Mouse (Mus musculus) lung, embryonic 16.5 days (tissue): ENCODE results near the gene Ntrk1. TPM values are rescaled to one million over a fixed set of nuclear protein-coding genes. Genes with fewer than 3 reads are reported as not detected.
A peak's percentile ranks its signal among the peaks of the same experiment; 100 is the strongest.

Experiments used
- ATAC-seq: fragments of 200-750 bp; cut with Nextera tagmentation; 2 replicates; pipeline ENCODE4 v1.8.0; 2017; ENCODE audit warnings: low read depth, mild to moderate bottlenecking, moderate library complexity
- H3K27ac ChIP-seq: fragments of 300-500 bp; sonication (generic); 2 replicates; pipeline ENCODE4 v1.5.1; 2014; ENCODE audit warnings: mild to moderate bottlenecking, control low read depth, low read length
- H3K27me3 ChIP-seq: fragments of 300-500 bp; sonication (generic); 2 replicates; pipeline ENCODE4 v1.6.1; 2014; ENCODE audit warnings: low read depth, low read length, mixed read lengths; ENCODE audit not compliant: control insufficient read depth, insufficient read depth
- H3K36me3 ChIP-seq: fragments of 300-500 bp; sonication (generic); 2 replicates; pipeline ENCODE4 v1.6.1; 2014; ENCODE audit warnings: low read length; ENCODE audit not compliant: control insufficient read depth, insufficient read depth
- H3K4me1 ChIP-seq: fragments of 300-500 bp; sonication (generic); replicated peaks from 2 replicates; pipeline ENCODE4 v1.6.1; 2014; ENCODE audit warnings: low read length, mixed read lengths; ENCODE audit not compliant: control insufficient read depth, insufficient read depth
- H3K4me2 ChIP-seq: fragments of 300-500 bp; sonication (generic); 2 replicates; pipeline ENCODE4 v1.6.1; 2014; ENCODE audit warnings: low read depth, low read length, control low read depth
- H3K4me3 ChIP-seq: fragments of 300-500 bp; sonication (generic); 2 replicates; pipeline ENCODE4 v1.5.1; 2014; ENCODE audit warnings: mild to moderate bottlenecking, low read length, control low read depth
- H3K9ac ChIP-seq: fragments of 300-500 bp; sonication (generic); 2 replicates; pipeline ENCODE4 v1.6.1; 2014; ENCODE audit warnings: low read length, control low read depth
- H3K9me3 ChIP-seq: fragments of 300-500 bp; sonication (generic); 2 replicates; pipeline ENCODE4 v1.6.1; 2016; ENCODE audit warnings: low read length; ENCODE audit not compliant: control insufficient read depth
- WGBS: fragments of 180-500 bp; shearing (Covaris S2); extraction: QIAGEN DNeasy Blood & Tissue Kit; methylation state at CpG from one replicate; pipeline ENCODE4 v1.1.7; 2014; 5-methylcytosine and 5-hydroxymethylcytosine counted together
- polyA plus RNA-seq: library from polyadenylated mRNA; unstranded; fragments of >200 nt; fragmentation: Nextera tagmentation; extraction: Ambion mirVana; gene quantifications from 2 replicates; pipeline ENCODE4 v1.2.1, GENCODE M21; 2015

The Ntrk1 gene
- polyA plus RNA-seq, 1 experiment from 2014 or later: 1.5 TPM

GRCm38 (mm10) chr3:87771088-87771487 lies 23.9 kb downstream of the Ntrk1 start:
- Histone ChIP-seq H3K9me3 (no peaks in the 10 kb centered on the region), H3K27ac (no peak overlapping the region), H3K4me1 (peaks cover 16% of the 10 kb centered on the region), H3K9ac (no peak overlapping the region), H3K36me3 (no peaks in the 10 kb centered on the region), H3K27me3 (no peaks in the 10 kb centered on the region), H3K4me3 (no peak overlapping the region), H3K4me2 (no peak overlapping the region)
- ATAC-seq: no peak
- WGBS: 25% methylated on average over 6 of the region's 6 CpGs

DNA sequence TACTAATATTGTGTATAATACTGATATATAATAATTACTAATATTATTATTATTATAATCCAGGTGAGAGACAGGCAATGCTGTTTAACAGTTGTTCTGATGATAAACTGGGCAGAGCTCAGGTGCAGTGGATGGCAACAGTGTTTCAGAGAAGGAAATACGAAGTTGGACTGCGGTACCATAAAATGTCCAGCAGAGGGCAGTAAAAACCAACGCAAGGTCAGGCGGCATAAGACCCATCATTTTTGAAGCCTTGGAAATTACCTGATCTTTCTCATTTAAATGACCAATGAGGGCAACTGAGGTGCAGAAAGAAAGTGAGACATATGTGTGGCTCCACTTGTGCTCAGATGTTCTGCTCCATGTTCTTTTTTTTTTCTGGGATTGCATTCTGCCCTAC lies 24.7 kb downstream of the Ntrk1 start:
- no peak overlapping the region for H3K4me2 ChIP-seq
- no peaks in the 10 kb centered on the region for H3K27me3 ChIP-seq
- 0% methylated on average over 4 of the region's 4 CpGs for WGBS
- no peak overlapping the region for H3K27ac ChIP-seq
- no peak for ATAC-seq
- H3K4me3 ChIP-seq: no peak overlapping the region
- H3K9ac ChIP-seq: no peak overlapping the region
- no peaks in the 10 kb centered on the region for H3K36me3 ChIP-seq
- no peaks in the 10 kb centered on the region for H3K9me3 ChIP-seq
- peaks cover 24% of the 10 kb centered on the region for H3K4me1 ChIP-seq

DNA sequence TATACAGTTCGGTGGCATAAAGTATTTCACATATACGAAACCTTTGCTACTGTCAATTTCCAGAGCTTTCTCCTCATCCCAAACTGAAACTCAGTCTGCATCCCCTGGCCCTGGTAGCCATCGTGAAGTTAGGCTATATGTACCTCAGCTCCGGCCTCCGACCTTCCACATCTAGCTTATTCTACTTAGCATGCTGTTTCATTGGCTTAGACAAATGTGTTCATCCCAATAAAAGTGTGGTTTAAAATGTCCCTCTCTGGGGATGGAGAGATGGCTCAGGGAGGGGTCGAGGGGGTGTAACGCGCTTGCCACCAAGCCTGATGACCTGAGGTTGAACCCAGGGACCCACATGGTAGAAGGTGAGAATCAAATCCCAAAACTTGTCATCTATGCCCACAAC lies 25.5 kb downstream of the Ntrk1 start:
- 80% methylated on average over 8 of the region's 8 CpGs for WGBS
- no peak for ATAC-seq
- Histone ChIP-seq H3K27me3 (no peaks in the 10 kb centered on the region), H3K9me3 (no peaks in the 10 kb centered on the region), H3K36me3 (no peaks in the 10 kb centered on the region), H3K9ac (no peak overlapping the region), H3K4me2 (no peak overlapping the region), H3K4me3 (no peak overlapping the region; the same call in 1 of the 2 replicates), H3K4me1 (peaks cover 32% of the 10 kb centered on the region), H3K27ac (no peak overlapping the region)

DNA sequence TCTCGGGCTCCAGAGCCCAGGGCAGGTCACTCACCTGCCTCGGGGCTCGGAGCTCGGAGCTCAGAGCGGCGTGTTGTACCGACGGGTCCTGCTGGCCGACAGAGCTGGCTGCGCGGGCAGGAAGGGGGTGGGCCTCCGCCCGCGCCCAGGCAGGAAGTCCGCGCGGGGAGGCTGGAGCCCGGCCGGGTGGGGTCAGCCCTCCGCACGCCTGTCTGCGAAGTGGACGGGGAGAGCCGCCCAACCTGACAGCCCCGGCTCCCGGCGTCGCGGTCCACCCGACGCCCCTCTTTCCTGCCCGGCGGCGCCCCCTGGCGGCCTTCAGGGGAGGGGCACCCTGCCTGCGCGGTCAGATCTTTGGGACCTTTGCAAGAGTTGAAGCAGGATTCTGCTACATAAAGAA lies 26.1 kb downstream of the Ntrk1 start:
- Histone ChIP-seq H3K27me3 (no peaks in the 10 kb centered on the region), H3K4me1 (peaks cover 39% of the 10 kb centered on the region), H3K4me3 (peak overlapping the region; percentile 62), H3K36me3 (no peaks in the 10 kb centered on the region), H3K4me2 (peak overlapping the region; percentile 65), H3K27ac (peak overlapping the region; percentile 77), H3K9me3 (no peaks in the 10 kb centered on the region), H3K9ac (peak overlapping the region; percentile 72)
- ATAC-seq: peak; percentile 85
- under 1% methylated on average over 33 of the region's 37 CpGs for WGBS

- peak overlapping the region; percentile 77 for H3K27ac ChIP-seq
- WGBS: 23% methylated on average over 6 of the region's 6 CpGs
- H3K9me3 ChIP-seq: no peaks in the 10 kb centered on the region
- H3K4me2 ChIP-seq: peak overlapping the region; percentile 65
- H3K4me3 ChIP-seq: peak overlapping the region; percentile 62
- H3K9ac ChIP-seq: peak overlapping the region; percentile 72
- H3K36me3 ChIP-seq: no peaks in the 10 kb centered on the region
- H3K4me1 ChIP-seq: peaks cover 42% of the 10 kb centered on the region
- H3K27me3 ChIP-seq: no peaks in the 10 kb centered on the region
- no peak for ATAC-seq
These were observed 26.5 kb downstream of the Ntrk1 start for GRCm38 (mm10) chr3:87768431-87768830.

DNA sequence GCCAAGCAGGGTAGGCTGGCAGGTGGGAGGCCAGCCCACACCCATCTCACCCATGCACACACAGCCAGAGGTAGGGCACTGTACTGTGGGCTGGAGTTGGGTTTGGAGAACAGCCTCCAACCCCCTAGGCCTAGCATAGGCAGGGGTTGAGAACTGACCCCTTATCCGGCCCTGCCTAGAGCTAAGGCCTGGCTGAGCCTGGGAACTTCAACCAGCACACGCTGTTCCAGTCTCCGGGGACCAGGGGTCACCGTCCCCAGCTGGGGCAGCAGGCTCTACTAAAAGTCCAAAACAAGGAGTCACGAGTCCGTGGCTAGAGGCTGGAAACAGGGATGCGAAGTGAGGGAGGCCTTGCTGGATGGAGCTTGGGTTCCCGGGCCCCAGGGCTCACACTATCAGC lies 27.2 kb downstream of the Ntrk1 start:
- H3K27ac ChIP-seq: peak overlapping the region; percentile 77
- no peak for ATAC-seq
- peak overlapping the region; percentile 65 for H3K4me2 ChIP-seq
- no peaks in the 10 kb centered on the region for H3K27me3 ChIP-seq
- H3K9me3 ChIP-seq: no peaks in the 10 kb centered on the region
- WGBS: 59% methylated on average over 8 of the region's 8 CpGs
- H3K4me1 ChIP-seq: peaks cover 46% of the 10 kb centered on the region
- peak overlapping the region; percentile 62 for H3K4me3 ChIP-seq
- no peaks in the 10 kb centered on the region for H3K36me3 ChIP-seq
- H3K9ac ChIP-seq: peak overlapping the region; percentile 72

DNA sequence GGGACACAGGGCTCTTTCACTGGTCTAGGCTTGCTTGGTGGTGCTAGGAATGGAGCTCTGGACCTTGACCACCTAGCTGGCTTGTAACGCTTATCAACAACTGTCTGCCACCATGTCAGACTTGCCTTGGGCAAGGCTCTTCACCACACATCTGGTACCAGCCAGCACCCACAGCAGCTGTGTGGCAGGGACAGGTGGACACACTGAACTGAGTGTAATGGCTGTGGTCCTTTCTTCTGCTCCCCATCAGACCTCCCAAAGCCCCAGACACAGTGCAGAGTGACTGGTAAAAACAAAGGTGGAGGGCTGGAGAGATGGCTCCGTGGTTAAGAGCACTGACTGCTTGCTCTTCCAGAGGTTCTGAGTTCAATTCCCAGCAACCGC lies 28.7 kb downstream of the Ntrk1 start:
- Histone ChIP-seq H3K27ac (peak overlapping the region; percentile 97), H3K9me3 (no peaks in the 10 kb centered on the region), H3K4me2 (peak overlapping the region; percentile 48), H3K4me3 (peak overlapping the region; percentile 4; the same call in 1 of the 2 replicates), H3K27me3 (no peaks in the 10 kb centered on the region), H3K4me1 (peaks cover 57% of the 10 kb centered on the region), H3K36me3 (no peaks in the 10 kb centered on the region), H3K9ac (peak overlapping the region; percentile 56; the same call in 1 of the 2 replicates)
- no peak for ATAC-seq
- WGBS: 77% methylated on average over 3 of the region's 3 CpGs

GRCm38 (mm10) chr3:87765631-87766283 lies 29.2 kb downstream of the Ntrk1 start:
- H3K27me3 ChIP-seq: no peaks in the 10 kb centered on the region
- WGBS: 68% methylated on average over 5 of the region's 5 CpGs
- peak overlapping the region; percentile 97 for H3K27ac ChIP-seq
- no peaks in the 10 kb centered on the region for H3K36me3 ChIP-seq
- peak overlapping the region; percentile 48 for H3K4me2 ChIP-seq
- no peaks in the 10 kb centered on the region for H3K9me3 ChIP-seq
- ATAC-seq: no peak
- peak overlapping the region; percentile 23; the same call in 1 of the 2 replicates for H3K4me3 ChIP-seq
- H3K9ac ChIP-seq: peak overlapping the region; percentile 56
- peaks cover 57% of the 10 kb centered on the region for H3K4me1 ChIP-seq

DNA sequence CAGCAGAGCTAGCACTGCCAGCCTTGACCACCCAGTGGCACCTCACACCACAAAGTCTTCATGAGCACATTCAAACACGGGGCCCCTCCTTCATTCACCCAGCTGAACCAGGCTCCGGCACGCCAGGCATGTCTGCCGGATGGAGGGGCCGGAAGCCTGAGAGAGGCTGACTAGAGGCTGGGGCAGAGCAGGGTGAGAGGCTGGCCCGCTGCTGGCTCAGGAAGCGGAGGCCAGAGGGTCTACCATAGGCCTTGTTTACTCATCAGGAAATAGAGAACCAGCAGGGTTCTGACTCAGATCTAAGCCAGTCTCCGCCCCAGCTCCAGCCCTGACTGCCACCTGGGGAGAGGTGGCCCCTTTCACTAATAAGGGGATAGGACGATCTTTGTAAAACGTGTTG lies 29.9 kb downstream of the Ntrk1 start:
- peak overlapping the region; percentile 23 for H3K4me3 ChIP-seq
- peak overlapping the region; percentile 56 for H3K9ac ChIP-seq
- 18% methylated on average over 10 of the region's 10 CpGs for WGBS
- peak overlapping the region; percentile 48 for H3K4me2 ChIP-seq
- H3K36me3 ChIP-seq: no peaks in the 10 kb centered on the region
- ATAC-seq: peak; percentile 55
- H3K9me3 ChIP-seq: no peaks in the 10 kb centered on the region
- H3K4me1 ChIP-seq: peaks cover 57% of the 10 kb centered on the region
- no peaks in the 10 kb centered on the region for H3K27me3 ChIP-seq
- H3K27ac ChIP-seq: peak overlapping the region; percentile 97
